Mouse (Mus musculus): ENCODE data around the gene Zfp384.
"Not testable (repeated sequence)": the region's sequence is repeated elsewhere in the genome, so short reads cannot be mapped to it uniquely, and the experiment has no call there.

The Zfp384 gene

DNA sequence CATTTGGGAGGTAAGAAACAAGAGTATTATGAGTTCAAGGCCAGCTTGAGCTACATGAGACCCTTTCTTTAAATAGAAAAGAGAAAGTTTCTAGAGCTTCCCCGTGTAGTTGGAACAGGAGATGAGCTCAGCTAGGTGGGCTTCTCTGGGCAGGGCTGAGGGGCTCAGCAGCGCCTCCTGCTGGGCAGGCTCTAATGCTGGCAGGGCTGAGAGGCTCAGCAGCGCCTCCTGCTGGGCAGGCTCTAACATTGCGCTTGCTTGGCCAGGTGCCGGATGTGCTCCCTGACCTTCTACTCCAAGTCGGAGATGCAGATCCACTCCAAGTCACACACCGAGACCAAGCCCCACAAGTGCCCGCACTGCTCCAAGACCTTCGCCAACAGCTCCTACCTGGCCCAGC is 21.6 kb downstream of the Zfp384 start:
- peak; percentile 30 for DNase-seq

DNA sequence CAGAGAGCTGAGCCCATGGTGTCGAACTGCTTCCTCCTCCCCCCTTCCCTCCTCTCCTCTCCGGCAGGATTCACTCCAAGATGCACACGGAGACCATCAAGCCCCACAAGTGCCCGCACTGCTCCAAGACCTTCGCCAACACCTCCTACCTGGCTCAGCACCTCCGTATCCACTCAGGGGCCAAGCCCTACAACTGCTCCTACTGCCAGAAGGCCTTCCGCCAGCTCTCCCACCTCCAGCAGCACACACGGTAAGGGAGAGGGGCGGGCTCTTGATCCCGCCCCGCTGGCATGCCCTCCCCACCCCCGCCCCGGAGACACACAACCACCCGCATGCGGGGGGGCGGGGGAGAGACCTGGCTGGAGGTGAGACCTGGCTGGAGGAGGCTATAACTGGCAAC is 22.7 kb downstream of the Zfp384 start:
- no peak for DNase-seq

DNA sequence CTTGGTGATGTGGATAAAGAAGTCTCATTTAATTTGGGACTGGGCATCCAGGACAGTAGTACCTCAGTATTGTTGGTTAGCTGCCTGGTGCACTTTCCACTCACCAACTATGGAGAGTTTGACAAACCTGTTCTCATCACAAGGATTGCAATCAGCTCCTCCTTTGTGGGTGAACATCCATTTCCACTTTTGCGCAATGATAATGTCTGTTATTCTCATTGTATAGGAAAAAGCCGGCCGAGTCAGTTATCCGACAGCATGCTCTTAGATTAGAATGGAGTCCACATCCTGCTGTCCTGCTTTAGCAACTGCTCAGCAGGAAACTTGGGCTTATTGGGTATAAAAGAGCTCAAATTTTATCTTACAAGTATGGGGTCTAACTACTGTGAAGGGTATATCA is 29.7 kb downstream of the Zfp384 start:
- no peak for DNase-seq

DNA sequence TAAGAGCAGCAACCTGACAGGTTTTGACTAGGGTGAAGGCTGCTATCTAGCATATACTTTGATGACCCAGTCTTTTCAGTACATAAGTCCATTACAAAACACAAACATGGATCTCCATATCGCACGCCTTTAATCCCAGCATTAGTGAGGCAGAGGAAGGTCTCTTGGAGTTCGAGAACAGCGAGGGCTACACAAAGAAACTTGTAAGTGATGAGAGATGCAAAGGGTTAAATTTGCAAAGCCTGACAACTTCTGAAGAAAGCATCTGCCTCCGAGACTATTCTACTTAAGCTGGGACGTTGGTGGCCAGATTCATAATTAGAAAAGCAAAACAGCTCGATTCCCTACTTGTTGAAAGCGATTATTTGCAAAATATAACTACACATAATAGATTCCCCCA is 30.2 kb downstream of the Zfp384 start:
- no peak for DNase-seq

DNA sequence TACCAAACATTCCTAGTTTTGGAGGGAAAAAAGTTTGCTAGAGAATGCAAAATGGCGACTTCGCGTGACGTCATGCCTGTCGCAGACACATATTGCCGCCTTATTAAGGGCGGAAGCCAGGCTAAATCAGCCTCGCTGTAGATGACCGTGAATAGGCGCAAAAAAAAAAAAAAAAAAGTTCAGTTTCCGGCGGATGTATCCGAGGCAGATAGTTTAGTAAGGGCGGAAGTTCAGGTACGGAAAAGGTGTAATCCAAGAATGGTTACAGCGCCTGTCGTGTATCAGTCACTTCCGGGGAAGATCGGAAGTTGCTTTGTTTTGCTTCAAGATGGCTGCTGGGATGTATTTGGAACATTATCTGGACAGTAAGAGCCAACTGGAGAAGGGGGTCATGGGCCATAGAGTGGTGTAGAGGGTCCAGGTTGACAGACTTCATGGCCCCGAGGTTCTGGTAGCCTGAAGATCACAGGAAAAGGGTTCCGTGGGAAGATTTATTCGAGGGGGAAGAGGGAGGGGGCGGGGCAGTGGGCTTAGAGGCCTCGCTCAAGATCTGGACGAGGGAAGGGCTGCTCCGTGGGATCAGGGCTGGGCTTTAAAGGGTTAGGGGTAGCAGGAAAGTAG is 30.7 kb downstream of the Zfp384 start, which contains the start of gene Ing4:
Gene Ing4 (plus strand): TSS at position 228 of the 621 bp plus-strand sequence.
- DNase-seq = peak; percentile 90

DNA sequence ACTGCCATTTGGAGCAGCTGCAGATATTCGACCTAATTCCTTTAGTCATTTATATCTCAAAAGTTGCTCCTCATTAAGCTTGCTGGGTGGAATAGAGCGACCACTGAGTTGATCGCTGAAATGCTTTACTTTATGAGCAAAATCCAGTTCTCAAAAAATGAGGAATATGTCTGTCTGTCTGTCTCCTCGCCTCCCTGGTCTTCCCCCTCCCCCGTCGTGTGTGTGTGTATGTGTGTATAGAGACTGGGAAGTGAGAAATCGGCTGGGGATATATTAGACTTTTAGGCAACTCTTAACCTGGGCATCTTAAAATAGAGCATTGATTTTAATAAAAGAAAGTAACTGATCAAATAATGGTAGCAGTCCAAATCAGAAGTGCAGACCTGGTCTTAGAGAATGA is 31.3 kb downstream of the Zfp384 start:
- DNase-seq = no peak

DNA sequence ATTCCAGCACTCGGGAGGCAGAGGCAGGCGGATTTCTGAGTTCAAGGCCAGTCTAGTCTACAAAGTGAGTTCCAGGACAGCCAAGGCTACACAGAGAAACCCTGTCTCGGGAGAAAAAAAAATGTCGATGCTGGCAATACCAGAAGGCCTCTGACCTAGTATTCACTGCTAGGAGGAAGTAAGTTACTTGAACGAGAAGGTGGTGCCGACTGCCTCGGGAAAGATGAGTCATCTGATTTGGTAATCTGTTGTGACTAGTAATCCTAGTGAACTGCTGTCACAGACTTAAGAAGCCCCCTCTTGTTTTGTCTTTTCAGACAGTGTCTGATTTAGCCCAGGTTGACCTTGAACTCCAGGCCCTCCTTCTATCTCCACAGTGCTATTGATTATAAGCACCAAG is 32.1 kb downstream of the Zfp384 start:
- DNase-seq = no peak

DNA sequence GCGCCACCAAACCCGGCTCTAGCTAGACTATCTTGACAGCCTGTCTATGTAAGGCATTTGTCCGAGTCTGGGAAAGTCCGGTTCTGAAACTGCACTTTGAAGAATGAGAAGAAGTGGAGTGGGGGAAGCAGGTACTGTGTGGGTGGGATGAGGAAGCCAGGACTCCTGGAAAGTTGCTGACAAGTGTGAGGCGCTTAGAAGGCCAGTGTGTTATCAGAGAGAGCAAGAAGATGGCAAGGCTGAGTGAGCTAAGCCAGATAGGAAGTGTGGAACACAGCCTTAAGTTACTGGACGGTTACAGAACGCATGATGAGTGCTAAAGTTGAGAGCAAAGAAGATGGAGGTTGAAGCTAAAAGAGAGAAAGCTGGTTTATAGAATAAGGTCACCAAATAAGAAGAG is 33.1 kb downstream of the Zfp384 start:
- no peak for DNase-seq

DNA sequence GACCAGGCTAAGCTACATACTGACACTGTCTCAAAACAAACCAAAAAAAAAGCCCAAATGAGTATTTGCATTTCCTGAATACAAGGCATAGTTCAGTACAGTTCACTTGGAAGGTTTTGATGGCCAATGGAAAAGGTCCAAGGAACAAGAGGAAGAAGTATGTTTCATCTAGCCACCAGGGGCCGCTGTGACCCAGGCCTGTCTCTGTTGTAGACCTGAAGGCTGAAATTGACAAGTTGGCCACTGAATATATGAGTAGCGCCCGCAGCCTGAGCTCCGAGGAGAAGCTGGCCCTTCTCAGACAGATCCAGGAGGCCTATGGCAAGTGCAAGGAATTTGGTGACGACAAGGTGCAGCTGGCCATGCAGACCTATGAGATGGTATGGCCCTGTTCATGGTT is 37.7 kb downstream of the Zfp384 start:
- peak; percentile 87 for DNase-seq

DNA sequence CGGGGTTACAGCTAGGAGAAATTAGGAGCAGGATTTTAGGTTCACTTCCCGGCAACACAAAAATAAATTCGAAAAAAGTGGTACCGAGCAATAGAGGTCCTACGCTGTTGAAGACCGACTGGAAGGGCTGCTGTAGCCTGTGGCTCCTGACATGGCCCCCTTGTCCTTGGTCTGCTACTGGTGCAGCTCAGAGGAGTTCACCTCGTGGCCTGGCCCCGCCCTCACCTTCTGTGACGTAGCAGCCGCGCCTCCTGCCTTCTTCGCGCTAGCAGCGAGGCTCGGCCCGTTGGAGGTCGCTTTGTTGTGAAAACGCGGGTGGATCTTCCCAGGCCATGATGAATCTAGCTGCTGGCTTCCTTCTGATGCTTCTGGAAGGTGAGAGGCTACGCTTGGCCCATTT is 40.7 kb downstream of the Zfp384 start, which contains the start of gene Acrbp:
Gene Acrbp (plus strand): TSS at position 12 of the 400 bp plus-strand sequence.
- no peak for DNase-seq

DNA sequence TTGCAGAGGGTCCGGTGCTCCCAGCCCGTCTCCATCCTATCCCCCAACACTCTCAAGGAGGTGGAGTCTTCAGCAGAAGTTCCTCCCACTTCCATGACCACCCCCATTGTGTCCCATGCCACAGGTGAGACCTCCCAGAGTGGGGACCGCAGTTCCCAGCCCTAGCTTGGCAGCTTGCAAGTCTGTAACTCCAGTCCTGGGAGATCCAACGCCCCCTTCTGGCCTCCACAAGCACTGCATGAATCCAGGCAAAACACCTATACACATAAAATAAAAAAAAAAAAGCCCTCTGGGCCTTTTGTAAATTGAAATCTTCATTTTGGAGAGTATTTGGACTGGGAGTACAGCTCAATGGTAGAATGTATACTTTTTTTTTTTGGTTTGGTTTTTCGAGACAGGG is 42.3 kb downstream of the Zfp384 start:
- DNase-seq = no peak

DNA sequence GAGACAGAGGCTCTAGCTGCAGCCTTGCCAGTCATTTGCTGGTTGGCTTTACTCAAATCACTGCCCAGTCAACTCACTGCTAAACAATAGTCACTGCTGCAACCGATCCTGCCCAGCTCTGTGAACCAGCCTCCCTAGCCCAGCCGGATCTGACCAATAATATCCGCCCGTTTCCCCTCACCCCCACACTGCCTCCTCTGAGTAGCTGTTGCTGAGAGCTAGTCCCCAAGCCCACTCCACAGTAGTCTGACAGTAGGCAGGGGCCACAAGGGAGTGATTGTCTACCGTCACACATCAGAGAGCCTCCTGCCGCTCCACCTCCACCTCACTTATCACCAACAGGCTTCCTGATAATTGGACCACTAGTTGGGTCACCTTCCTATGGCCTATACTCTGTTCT is 52.5 kb downstream of the Zfp384 start:
- DNase-seq = no peak

DNA sequence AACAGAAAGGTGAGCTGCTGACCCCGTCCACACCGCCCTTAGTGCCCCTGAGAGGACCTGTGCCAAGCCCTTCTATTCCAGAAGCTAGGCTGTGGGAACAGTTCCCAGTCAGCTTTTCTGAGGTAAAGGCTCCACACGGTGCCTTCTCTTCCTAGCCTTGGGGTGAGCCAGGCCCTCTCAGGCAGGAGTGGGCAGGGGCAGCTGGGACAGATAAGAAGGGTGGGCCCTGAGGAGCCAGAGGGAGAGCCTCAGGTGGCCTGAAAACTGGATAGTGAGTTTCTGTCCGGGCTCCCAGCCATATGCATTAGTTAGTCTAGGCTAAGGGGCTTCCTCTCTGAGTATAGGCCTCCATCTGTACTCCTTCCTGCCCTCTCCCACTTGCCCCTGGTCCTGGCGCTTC is 53.6 kb downstream of the Zfp384 start:
- DNase-seq = no peak

DNA sequence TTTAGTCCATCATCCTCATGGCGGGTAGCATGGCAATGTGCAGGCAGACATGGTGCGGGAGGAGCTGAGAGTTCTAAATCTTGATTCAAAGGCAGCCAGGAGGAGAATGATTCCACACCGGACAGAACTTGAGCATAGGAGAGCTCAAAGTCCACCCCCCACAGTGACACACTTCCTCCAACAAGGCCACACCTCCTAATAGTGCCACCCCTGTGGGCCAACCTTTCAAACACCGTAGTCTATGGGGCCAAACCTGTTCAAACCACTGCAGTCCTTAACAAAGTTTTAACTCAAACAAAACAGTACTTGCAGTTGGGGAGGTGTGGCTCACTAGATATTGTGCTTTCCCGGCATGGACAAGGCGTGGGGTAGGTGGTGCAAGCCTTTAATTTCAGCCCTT is 55.0 kb downstream of the Zfp384 start:
- no peak for DNase-seq

DNA sequence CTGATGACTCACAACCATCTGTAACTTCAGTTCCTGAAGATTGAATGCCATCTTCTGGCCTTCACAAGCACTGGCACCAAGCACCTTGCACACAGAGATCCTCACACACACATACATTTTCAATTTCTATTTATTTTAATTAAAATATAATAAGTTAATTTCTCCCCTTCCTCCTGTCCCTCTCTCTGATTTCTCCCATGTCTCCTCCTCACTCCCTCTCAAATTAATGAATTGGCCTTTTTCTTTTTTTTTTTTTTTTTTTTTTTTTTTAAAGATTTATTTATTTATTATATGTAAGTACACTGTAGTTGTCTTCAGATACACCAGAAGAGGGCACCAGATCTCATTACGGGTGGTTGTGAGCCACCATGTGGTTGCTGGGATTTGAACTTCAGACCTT is 56.3 kb downstream of the Zfp384 start:
- not testable (repeated sequence) for DNase-seq

DNA sequence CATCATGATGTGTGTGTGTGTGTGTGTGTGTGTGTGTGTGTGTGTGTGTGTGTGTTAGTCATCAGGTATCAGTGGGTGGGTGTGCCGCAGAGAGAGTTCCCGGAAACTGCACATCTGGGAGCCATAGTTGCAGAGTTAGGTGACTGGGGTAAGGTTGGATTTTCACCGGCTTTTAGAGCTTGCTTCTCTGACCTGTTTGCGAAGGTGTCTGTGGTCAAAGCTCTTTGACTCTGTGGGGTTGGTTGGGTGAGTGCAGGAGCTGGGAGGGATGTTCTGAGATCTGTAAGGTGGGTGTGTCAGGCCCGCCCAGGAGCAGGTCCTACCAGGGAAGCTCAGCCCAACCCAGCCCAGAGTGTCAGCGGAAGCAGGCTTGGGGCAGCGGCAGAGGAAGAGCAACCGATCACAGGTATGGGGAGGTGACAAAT is 58.6 kb downstream of the Zfp384 start, which contains the start of gene Lpar5:
Gene Lpar5 (plus strand): TSS at position 350 of the 425 bp plus-strand sequence.
- DNase-seq = no peak

DNA sequence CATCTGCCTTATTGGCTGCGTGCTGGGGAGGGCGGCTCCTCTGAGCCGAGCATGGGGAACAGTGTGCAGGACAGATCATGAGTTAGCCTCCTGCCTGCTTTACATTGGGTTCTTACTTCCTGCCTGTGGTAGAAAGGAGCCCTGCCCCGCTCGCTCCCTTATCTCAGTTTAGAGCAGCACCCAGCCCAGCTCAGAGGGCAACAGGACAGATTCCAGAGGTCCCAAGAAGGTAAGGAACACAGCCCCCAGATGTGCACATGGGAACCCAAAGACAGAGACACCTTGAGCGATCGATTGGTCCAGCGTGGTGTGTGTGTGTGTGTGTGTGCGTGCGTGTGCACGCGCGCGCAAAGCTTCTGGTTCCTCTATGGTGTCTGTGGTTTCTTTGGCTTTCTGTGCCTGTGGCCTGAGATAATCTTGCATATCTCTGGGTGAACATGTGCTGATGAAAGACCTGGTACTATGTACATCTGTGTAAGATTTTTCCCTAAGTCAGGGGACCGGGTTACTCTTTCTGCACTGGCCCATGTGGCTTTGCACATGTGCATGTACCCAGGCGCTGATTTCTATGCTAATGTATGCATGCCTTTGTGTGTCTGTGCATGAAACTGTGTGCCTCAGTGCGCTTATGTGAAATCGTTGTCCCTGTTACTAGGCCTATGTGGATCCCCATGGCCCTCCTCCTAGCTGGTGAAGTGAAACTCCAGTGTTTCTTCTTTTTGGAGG is 62.4 kb downstream of the Zfp384 start:
- DNase-seq = no peak

DNA sequence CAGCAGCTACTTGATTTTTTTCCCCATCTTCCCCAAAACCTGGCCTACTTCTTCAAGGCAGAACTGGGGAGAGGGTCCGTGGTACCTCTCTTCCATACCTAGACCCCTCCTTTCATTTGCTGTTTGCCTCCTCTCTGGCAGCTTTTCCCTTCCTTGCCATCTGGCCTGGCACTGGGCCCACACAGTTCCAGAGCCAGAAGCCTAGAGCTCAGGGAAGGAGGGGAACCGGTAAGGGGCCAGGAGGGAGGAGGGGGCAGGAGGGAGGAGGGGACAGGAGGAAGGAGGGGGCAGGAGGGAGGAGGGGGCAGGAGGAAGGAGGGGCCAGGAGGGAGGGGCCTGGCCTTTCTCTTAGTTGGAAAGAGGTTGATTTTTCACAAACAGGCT is 62.9 kb downstream of the Zfp384 start:
- peak; percentile 81 for DNase-seq

DNA sequence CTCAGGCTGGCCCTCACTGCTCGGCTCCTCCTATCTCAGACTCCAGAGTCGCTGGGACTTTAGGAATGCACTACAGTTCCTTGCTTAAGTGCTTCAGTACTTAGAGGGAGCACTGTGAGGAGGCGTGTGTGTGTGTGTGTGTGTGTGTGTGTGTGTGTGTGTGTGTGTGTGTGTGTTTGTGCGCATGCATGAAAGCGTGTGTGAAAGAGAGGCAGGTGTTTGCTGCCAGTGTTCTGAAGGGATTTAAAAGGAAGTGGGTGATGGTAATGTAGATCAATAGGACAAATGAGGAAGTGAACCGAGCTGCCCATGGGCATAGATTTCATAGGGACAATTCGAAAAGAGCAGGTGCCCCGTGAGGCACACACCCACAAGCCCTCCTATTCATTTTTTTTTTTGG is 64.9 kb downstream of the Zfp384 start:
- DNase-seq = no peak

DNA sequence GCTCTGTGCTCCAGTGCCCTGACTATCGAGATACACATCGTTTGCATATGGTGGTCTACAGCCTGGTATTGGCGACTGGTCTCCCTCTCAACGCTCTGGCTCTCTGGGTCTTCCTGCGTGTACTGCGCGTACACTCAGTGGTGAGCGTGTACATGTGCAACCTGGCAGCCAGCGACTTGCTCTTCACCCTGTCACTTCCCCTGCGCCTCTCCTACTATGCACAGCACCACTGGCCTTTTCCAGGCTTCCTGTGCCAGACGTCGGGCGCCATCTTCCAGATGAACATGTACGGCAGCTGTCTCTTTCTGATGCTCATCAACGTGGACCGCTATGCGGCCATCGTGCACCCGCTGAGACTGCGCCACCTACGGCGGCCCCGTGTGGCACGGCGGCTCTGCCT is 72.4 kb downstream of the Zfp384 start:
- no peak for DNase-seq

DNA sequence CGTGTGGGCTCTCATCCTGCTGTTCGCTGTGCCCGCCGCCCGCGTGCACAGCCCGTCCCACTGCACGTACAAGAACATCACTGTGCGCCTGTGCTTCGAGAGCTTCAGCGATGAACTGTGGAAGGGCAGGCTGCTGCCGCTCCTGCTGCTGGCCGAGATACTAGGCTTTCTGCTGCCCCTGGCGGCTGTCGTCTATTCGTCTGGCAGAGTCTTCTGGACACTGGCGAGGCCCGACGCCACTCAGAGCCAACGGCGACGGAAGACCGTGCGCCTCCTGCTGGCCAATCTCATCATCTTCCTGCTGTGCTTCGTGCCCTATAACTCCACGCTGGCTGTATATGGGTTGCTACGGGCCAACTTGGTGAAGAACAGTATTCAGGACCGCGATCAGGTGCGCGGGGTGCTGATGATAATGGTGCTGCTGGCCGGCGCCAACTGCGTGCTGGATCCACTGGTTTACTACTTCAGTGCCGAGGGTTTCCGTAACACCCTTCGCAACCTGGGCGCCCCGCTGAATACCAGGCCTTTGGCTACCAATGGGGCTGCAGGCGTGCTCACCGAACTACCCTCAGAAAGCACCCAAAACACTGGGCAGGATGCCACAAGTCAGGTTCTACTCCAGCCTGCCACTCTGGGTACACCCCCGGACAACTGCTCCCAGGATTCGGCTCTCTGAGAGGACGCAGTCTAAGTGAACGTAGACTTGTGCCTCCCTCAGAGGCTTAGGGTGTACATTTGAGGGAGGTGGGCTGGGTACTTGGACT is 73.0 kb downstream of the Zfp384 start:
- DNase-seq = peak; percentile 90

DNA sequence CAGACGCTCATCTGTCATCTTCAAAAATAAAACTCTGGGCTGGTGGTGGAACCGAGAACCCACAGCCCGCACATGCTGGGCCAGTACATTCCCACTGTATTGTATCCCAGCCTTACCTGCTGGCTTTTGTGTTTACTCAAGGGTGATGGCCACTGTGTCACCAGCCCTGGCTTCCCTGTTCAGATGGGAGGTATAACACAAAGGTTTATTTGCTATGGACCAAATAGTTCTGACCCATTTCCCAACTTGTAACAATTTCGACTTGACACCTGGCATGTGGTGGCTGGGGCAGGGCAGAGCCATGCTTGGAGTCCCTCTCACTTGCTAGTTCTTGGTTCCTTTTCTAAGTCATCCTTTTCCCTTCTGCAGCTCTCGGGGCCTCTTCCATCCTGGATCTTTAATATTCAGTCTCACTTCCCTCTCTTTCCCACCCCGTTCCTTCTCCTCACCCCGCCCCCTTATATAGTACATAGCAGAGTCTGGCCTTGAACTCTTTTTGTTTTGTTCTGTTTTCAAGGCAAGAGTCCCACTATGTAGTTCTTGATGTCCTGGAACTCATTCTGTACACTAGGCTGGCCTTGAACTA is 73.9 kb downstream of the Zfp384 start:
- DNase-seq = no peak

DNA sequence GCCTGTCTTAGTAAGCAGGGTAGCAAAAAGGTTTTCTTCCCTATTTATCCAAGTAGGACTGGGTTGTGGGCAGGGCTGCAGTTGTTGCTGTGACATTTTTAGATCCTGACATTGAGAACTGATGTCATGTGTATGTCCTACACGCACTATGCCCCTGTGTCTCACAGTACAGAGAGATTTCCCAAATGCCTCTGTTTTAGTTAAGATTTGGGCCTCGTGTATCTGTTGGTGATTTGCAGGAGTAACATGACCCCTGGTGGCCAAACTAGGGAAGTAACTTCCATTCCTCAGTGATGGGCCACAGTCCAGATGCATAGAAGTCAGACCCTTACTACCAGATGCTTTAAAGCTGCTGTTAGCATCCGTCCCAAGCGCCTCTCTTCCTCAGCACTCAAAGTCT is 75.5 kb downstream of the Zfp384 start:
- no peak for DNase-seq

Measured in right cerebral cortex, postnatal 14 days (tissue).